ENCODE assay signal across 8 mouse cellular contexts in the genomic region with DNA sequence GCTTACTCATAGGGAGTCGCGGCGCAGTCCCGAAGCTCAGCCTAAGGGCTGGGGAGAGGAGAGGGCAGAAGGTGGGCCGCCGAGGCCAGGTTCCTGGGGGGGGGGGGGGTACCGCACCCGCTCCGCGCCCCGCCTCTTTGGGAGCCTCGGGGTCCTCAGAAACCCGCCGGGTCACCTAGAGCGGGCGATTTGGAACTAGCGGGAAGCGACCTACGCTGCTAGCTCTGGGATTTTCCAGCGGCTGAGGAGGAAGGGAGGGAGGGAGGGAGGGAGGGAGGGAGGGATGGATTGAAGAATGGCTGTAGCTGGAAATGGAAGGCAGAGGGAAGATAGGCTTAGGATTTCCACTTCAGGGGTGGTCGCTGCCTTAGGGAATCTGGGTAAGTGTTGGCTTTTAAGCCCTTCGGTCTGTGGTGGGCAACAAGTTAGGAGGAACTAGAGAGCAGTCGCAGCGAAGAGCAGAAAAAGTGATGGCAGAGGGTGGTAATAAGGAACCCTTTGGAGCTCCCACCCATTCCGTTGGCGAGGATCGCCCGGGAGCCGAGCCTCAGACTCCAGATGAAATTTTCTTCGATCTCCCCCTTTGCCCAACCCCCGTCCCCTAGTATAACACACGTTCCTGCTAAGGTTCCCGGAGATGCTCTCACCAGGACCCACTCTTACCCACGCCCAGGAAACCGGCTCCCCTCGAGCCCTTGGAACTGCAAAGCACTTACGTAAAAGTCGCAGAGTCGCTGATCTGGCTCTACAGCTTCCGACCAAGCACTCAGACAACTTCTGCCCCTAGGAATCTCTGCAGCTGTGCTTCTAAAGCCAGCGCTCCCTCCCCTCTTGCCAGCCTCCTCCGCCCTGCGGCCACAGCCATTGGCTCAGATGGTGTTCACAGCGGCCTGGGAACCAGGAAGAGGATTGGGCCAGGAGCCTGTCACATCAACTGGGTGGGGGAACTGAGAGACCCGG. TPM values are rescaled to one million over a fixed set of nuclear protein-coding genes. Genes with fewer than 3 reads are reported as not detected.
A peak's percentile ranks its signal among the peaks of the same experiment; 100 is the strongest.
DNase-seq lines count a peak whose midpoint lies in the region.

A gene (minus strand): TSS at position 851 of the 960 bp plus-strand sequence.

- peak; percentile 84 for DNase-seq in adrenal gland, adult 8-10 months
- DNase-seq in embryo, embryonic 10 days (ENCODE audit: low spot score): peak; percentile 90
- peak; percentile 87 for DNase-seq in gastrocnemius, postnatal 14 days
- DNase-seq in hindlimb bud, embryonic 11.5 days (ENCODE audit: extremely low spot score, low read depth, low spot score): peak; percentile 47
- DNase-seq in left cerebral cortex, adult 18-20 months (ENCODE audit: low spot score in 2 of 2): peak; percentile 77 to 81
- DNase-seq in lung, postnatal 36 days: peak; percentile 90
- DNase-seq in right cerebral cortex, adult 18-20 months: peak; percentile 91
- DNase-seq in urinary bladder, postnatal 25 days (ENCODE audit: low spot score): peak; percentile 51

- intact Hi-C loops in gastrocnemius, postnatal 14 days (cut with DNase I; ENCODE audit: low total_unique reads): no loop called here

RNA-seq across cellular contexts. Expression of the gene that starts here (rescaled TPM):
- total RNA-seq in adrenal gland, adult 8-10 months (2022): 10 to 100 TPM; 57.8 to 80.9 (median 72.8) TPM
- 10 to 100 TPM; 31.2 to 38.5 TPM for total RNA-seq in gastrocnemius, postnatal 14 days (2021)
- 100 to 1,000 TPM; 127 to 142 TPM for total RNA-seq in left cerebral cortex, adult 18-20 months (2021)

Comparison
In these comparisons a context has a peak if more than half of its experiments do, and no peak if none do; other contexts are left out.
1. Peak in every context shown above with its lines: DNase-seq.